Comparison of ENCODE assay signal across 8 mouse cellular contexts in the genomic region with DNA sequence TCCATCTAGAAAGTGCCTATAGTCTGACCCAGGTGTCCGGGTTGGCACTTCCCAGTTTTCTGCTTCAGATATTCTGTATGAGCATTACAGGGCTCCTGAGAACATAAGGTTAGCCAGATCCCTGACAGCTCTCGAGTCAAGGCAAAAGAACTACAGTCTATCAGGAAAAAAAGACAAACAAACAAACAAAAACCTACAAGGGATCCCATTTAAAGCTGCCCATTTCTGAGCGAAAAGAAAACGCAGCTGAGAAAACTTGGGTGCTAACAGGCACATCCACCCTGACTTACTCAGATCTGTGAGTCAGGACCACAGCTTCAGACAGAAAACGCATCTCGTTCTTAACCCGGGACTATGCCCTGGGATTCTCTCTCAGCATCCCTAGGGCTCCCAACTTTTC. TPM values are rescaled to one million over a fixed set of nuclear protein-coding genes. Genes with fewer than 3 reads are reported as not detected.
DNase-seq lines count a peak whose midpoint lies in the region; ATAC-seq lines count a peak whose summit lies in the region.

No protein-coding gene starts in this region.

- no peak overlapping the region for H3K27ac ChIP-seq in heart, embryonic 13.5 days (replicated peaks)
- H3K27ac ChIP-seq in hindbrain, embryonic 11.5 days (ENCODE audit: low read depth, low read length), result no peak overlapping the region
- peak overlapping the region; percentile 79; the same call in 1 of the 2 replicates for H3K27ac ChIP-seq in midbrain, embryonic 10.5 days (replicated peaks)

- peak overlapping the region; percentile 93 for H3K4me2 ChIP-seq in heart, embryonic 13.5 days
- peak overlapping the region; percentile 89 for H3K4me2 ChIP-seq in hindbrain, embryonic 11.5 days (replicated peaks; ENCODE audit: low read depth, low read length)

- 11% methylated on average over 7 of the region's 7 CpGs for WGBS in heart, embryonic 13.5 days
- 8% methylated on average over 7 of the region's 7 CpGs for WGBS in hindbrain, embryonic 11.5 days
- 7% methylated on average over 7 of the region's 7 CpGs for WGBS in midbrain, embryonic 10.5 days

- peaks cover 29% of the 10 kb centered on the region for H3K27me3 ChIP-seq in heart, embryonic 13.5 days (replicated peaks)
- no peaks in the 10 kb centered on the region for H3K27me3 ChIP-seq in hindbrain, embryonic 11.5 days (ENCODE audit: control insufficient read depth, insufficient read depth, low read length)
- peaks cover 14% of the 10 kb centered on the region for H3K27me3 ChIP-seq in midbrain, embryonic 10.5 days (ENCODE audit: low read depth, poor library complexity, severe bottlenecking)

- H3K9me3 ChIP-seq in heart, embryonic 13.5 days, result no peaks in the 10 kb centered on the region
- no peaks in the 10 kb centered on the region for H3K9me3 ChIP-seq in hindbrain, embryonic 11.5 days (ENCODE audit: control insufficient read depth, low read length)
- no peaks in the 10 kb centered on the region for H3K9me3 ChIP-seq in midbrain, embryonic 10.5 days (replicated peaks)

- 0 out of 2 replicates have a peak, but pooled peaks cover 5% of the 10 kb centered on the region for H3K4me1 ChIP-seq in heart, embryonic 13.5 days
- H3K4me1 ChIP-seq in hindbrain, embryonic 11.5 days (replicated peaks; ENCODE audit: control insufficient read depth, insufficient read depth, low read length), result no peaks in the 10 kb centered on the region
- H3K4me1 ChIP-seq in midbrain, embryonic 10.5 days, result peaks cover 20% of the 10 kb centered on the region

- no peak for ATAC-seq in heart, embryonic 13.5 days (ENCODE audit: extremely low read depth, insufficient number of reproducible peaks, low FRiP score, low TSS enrichment)
- ATAC-seq in hindbrain, embryonic 11.5 days (ENCODE audit: low FRiP score), result no peak
- no peak for ATAC-seq in inflammation-experienced regulatory T-cells, adult 6 months

- peak overlapping the region; percentile 76 for H3K9ac ChIP-seq in heart, embryonic 13.5 days
- no peak overlapping the region; the same call in 1 of the 2 replicates for H3K9ac ChIP-seq in hindbrain, embryonic 11.5 days (ENCODE audit: low read depth, low read length)

- H3K36me3 ChIP-seq in heart, embryonic 13.5 days, result no peaks in the 10 kb centered on the region
- no peaks in the 10 kb centered on the region for H3K36me3 ChIP-seq in hindbrain, embryonic 11.5 days (ENCODE audit: control insufficient read depth, insufficient read depth, low read length)
- no peaks in the 10 kb centered on the region for H3K36me3 ChIP-seq in midbrain, embryonic 10.5 days

- no peak for DNase-seq in heart, postnatal 4 days
- peak; percentile 7 for DNase-seq in R1 (ENCODE audit: low read depth, low spot score)
- DNase-seq in hindbrain, embryonic 11.5 days (ENCODE audit: low spot score), result peak; percentile 20
- DNase-seq in midbrain, embryonic 10.5 days (ENCODE audit: low spot score), result peak; percentile 17
- DNase-seq in adrenal gland, adult (ENCODE audit: inconsistent age in 2 of 2, low spot score in 1 of 2), result no peak
- no peak for DNase-seq in adrenal gland, postnatal 14 days

- H3K4me3 ChIP-seq in heart, embryonic 13.5 days, result peak overlapping the region; percentile 62
- H3K4me3 ChIP-seq in hindbrain, embryonic 11.5 days (ENCODE audit: low read depth, low read length), result peak overlapping the region; percentile 48
- H3K4me3 ChIP-seq in midbrain, embryonic 10.5 days, result peak overlapping the region; percentile 66

RNA-seq across cellular contexts. Expression of a gene that starts 9.5 kb away (rescaled TPM):
- 0.23 and 0.27 TPM in 2 replicates for polyA plus RNA-seq in heart, embryonic 13.5 days (2015; fragmentation: Nextera tagmentation; extraction: Ambion mirVana)
- under 1 TPM; 0.10 to 0.11 TPM for total RNA-seq in heart, postnatal 4 days (2021)
- 1.1 and 1.5 TPM in 2 replicates for polyA plus RNA-seq in hindbrain, embryonic 11.5 days (2014; fragmentation: Nextera tagmentation; extraction: Ambion mirVana)
- polyA plus RNA-seq in midbrain, embryonic 10.5 days (2016; fragmentation: Nextera tagmentation; extraction: Ambion mirVana), result 0.47 and 0.53 TPM in 2 replicates
- not detected for polyA plus RNA-seq in inflammation-experienced regulatory T-cells, adult 6 months (2017; shearing (Covaris generic))
- 0.33 and 0.83 TPM in 2 replicates for total RNA-seq in adrenal gland, postnatal 14 days (2021)

Comparison
In these comparisons a context has a peak if more than half of its experiments do, and no peak if none do; other contexts are left out.
1. DNase-seq: peak in R1 (single experiment), hindbrain, embryonic 11.5 days (single experiment) and midbrain, embryonic 10.5 days (single experiment); none in heart, postnatal 4 days (single experiment), adrenal gland, adult (0 of 2) and adrenal gland, postnatal 14 days (single experiment).
2. Peak in every context shown above with its lines, with median percentiles within 50 percentile points of each other: H3K4me3 ChIP-seq.